Mouse (Mus musculus) midbrain, embryonic 10.5 days (tissue): Measurements from ENCODE around the gene Fkbp15. TPM values are rescaled to one million over a fixed set of nuclear protein-coding genes. Genes with fewer than 3 reads are reported as not detected.

Source experiments
- DNase-seq: peaks from one replicate; pipeline ENCODE4 v3.0.0-alpha.2; 2017; ENCODE audit warnings: low spot score
- H3K27ac ChIP-seq: fragments of 300-500 bp; sonication (generic); replicated peaks from 2 replicates; pipeline ENCODE4 v1.5.1; 2016; ENCODE audit warnings: mild to moderate bottlenecking
- H3K27me3 ChIP-seq: fragments of 300-500 bp; sonication (generic); 2 replicates; pipeline ENCODE4 v1.6.1; 2016; ENCODE audit warnings: low read depth, mild to moderate bottlenecking; ENCODE audit not compliant: poor library complexity, severe bottlenecking
- H3K36me3 ChIP-seq: fragments of 300-500 bp; sonication (generic); 2 replicates; pipeline ENCODE4 v1.6.1; 2016; ENCODE audit warnings: mild to moderate bottlenecking, moderate library complexity
- H3K4me1 ChIP-seq: fragments of 300-500 bp; sonication (generic); 2 replicates; pipeline ENCODE4 v1.6.1; 2016
- H3K4me3 ChIP-seq: fragments of 300-500 bp; sonication (generic); 2 replicates; pipeline ENCODE4 v1.5.1; 2016; ENCODE audit warnings: mild to moderate bottlenecking, moderate library complexity
- H3K9me3 ChIP-seq: fragments of 300-500 bp; sonication (generic); replicated peaks from 2 replicates; pipeline ENCODE4 v1.6.1; 2016; ENCODE audit warnings: mild to moderate bottlenecking
- WGBS: fragments of 180-500 bp; shearing (Covaris S2); methylation state at CpG from one replicate; pipeline ENCODE4 v1.1.7; 2016; 5-methylcytosine and 5-hydroxymethylcytosine counted together
- polyA plus RNA-seq: library from polyadenylated mRNA; unstranded; fragments of >200 nt; fragmentation: Nextera tagmentation; extraction: Ambion mirVana; gene quantifications from 2 replicates; pipeline ENCODE4 v1.2.1, GENCODE M21; 2016

Gene Fkbp15
- polyA plus RNA-seq, 1 experiment from 2014 or later, result 17.6 TPM

DNA sequence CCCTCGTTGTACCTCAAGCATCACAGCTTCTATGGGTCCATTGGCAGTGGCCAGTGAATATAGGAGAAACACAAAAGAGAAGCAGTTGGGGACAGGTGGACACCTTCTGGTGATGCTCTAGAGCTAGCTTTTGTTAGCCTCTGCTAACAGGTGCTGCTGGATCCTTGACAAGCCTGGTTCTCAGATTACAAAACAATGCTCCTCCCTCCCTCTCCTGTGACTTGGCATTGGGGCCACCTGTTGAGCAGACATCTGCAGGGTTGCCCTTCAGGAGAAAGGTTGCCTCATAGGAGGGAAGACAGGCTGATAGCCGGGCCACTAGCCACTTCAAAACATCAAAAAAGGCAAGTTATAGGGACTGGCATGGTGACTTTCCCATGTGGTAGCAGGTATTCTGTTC is 98.1 kb downstream of the Fkbp15 start, which contains the start of gene Slc31a2:
TSS of gene Slc31a2 (plus strand) at position 287 of the 400 bp plus-strand sequence.
- Histone ChIP-seq H3K9me3 (no peaks in the 10 kb centered on the region), H3K27me3 (no peaks in the 10 kb centered on the region), H3K36me3 (no peaks in the 10 kb centered on the region), H3K27ac (0 out of 2 replicates have a peak within 1 kb of the TSS, but pooled peaks have one; percentile 46), H3K4me1 (0 out of 2 replicates have a peak, but pooled peaks cover 2% of the 10 kb centered on the region), H3K4me3 (no peak within 1 kb of the TSS)
- 51% methylated on average over 2 of the region's 2 CpGs for WGBS
- peak; percentile 9 for DNase-seq

DNA sequence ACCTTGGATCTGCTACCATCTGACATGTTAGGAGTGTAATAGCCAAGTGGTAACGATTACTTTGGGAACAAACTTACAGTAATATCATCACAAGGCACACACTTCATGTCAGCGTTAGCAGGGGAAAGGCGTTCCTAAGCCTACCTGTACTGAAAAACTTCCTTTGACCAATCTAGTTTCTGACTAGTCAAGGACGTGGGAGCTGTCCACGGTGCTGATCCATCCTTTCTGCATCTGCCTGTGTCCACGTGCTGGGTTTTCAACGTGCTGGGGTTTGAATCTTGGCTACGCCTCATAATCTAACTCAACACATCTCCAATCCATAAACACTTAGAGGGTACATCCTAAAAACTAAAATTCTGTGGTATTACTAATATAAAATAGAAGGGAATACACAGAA is 103.4 kb downstream of the Fkbp15 start:
- H3K9me3 ChIP-seq, result no peaks in the 10 kb centered on the region
- 31% methylated on average over 8 of the region's 8 CpGs for WGBS
- no peak overlapping the region for H3K4me3 ChIP-seq
- peak; percentile 28 for DNase-seq
- no peaks in the 10 kb centered on the region for H3K4me1 ChIP-seq
- no peaks in the 10 kb centered on the region for H3K27me3 ChIP-seq
- no peaks in the 10 kb centered on the region for H3K36me3 ChIP-seq
- H3K27ac ChIP-seq, result no peak overlapping the region

DNA sequence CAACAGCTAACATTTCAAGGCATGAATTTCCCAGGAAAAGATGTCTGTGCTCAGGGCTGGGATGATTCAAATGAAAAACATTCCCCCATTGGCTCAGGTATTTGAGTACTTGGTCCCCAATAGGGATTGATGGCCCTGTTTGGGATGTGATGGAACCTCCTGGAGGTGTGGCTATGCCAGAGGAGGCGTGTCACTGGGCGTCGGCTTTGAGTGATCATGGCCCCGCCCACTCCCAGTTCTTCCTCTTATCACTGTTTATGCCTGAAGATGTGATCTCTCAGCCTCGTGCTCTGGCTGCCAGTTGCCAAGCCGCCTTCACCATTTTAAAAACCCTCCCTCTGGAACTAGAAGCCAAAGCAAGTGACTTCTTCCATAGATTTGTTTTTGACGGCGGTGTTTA is 105.8 kb downstream of the Fkbp15 start:
- DNase-seq, result peak; percentile 8
- Histone ChIP-seq H3K9me3 (no peaks in the 10 kb centered on the region), H3K27ac (no peak overlapping the region), H3K4me3 (no peak overlapping the region), H3K36me3 (no peaks in the 10 kb centered on the region), H3K27me3 (no peaks in the 10 kb centered on the region), H3K4me1 (peaks cover 10% of the 10 kb centered on the region)
- WGBS, result 75% methylated on average over 8 of the region's 8 CpGs

DNA sequence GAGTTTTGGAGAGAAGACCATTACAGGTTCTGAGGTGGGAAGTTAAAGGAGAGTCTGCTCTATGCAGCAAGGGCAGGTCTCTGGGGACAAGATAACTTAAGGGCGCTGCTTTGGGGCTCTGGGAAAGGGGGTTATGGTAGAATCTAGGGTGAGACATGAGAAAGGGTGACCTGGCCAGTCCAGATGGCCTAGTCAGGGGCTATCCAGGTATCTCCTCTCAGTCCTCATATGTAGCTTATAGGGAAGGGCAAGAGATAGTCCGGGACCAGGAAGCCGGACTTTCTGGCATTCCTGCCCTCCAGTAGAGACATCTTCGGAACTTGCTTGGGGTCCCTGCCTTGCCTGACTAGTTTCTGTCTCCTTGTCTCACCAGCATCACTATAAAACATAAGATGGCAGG is 108.6 kb downstream of the Fkbp15 start:
- 92% methylated on average over 4 of the region's 4 CpGs for WGBS
- Histone ChIP-seq H3K27me3 (no peaks in the 10 kb centered on the region), H3K9me3 (no peaks in the 10 kb centered on the region), H3K27ac (no peak overlapping the region), H3K4me1 (peaks cover 10% of the 10 kb centered on the region), H3K4me3 (no peak overlapping the region), H3K36me3 (no peaks in the 10 kb centered on the region)
- no peak for DNase-seq

DNA sequence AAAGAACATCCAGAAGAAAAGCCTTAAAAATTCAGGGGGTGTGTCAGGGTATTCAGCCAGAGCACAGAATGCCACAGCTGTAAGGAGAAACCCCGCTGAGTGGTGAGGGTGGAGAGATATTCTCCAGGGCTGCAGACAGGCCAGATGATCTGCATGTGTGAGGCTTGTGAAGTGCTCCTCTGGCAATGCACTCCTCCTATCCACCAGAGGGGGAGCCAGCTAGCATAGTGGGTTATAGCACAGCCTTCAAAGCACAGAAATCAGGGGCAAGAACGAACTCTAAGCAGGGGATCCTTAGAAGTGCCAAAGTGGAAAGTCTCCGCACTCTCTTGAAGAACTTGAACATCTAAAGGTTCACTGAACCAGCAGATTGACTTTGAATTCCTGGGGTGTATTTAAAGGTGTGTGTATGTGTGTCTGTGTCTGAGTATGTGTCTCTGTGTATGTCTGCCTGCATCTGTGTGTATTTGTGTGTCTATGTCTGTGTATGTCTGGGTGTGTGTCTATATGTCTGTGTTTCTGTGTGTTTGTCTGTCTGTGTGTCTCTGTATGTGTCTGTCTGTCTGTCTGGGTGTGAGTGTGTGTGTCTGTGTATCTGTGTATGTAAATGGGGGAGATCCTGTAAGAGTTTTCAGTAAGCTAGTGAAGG is 109.3 kb downstream of the Fkbp15 start:
- H3K4me3 ChIP-seq, result no peak overlapping the region
- no peaks in the 10 kb centered on the region for H3K27me3 ChIP-seq
- H3K4me1 ChIP-seq, result peaks cover 10% of the 10 kb centered on the region
- WGBS, result 54% methylated on average over 3 of the region's 3 CpGs
- no peaks in the 10 kb centered on the region for H3K9me3 ChIP-seq
- H3K27ac ChIP-seq, result no peak overlapping the region
- peak; percentile 46 for DNase-seq
- no peaks in the 10 kb centered on the region for H3K36me3 ChIP-seq

Other genes with a start within 250 kb of the Fkbp15 start
- not detected in 2 replicates for gene Mup21, start 209.7 kb downstream of the Fkbp15 start, polyA plus RNA-seq
- gene Zfp37, start 129.5 kb downstream of the Fkbp15 start, polyA plus RNA-seq, result 20.3 and 28.2 TPM in 2 replicates
- gene Slc31a2, start 98.0 kb downstream of the Fkbp15 start, polyA plus RNA-seq, result 12.1 and 12.4 TPM in 2 replicates
- gene Slc31a1, start 179 bp upstream of the Fkbp15 start, polyA plus RNA-seq, result 54.9 and 57.7 TPM in 2 replicates
- gene Cdc26, start 48.1 kb upstream of the Fkbp15 start, polyA plus RNA-seq, result 175 and 185 TPM in 2 replicates
- gene Prpf4, start 48.2 kb upstream of the Fkbp15 start, polyA plus RNA-seq, result 34.3 and 35.2 TPM in 2 replicates
- gene Rnf183, start 74.7 kb upstream of the Fkbp15 start, polyA plus RNA-seq, result not detected in 2 replicates
- 10.1 and 12.6 TPM in 2 replicates for gene Wdr31, start 110.3 kb upstream of the Fkbp15 start, polyA plus RNA-seq
- 0.47 and 0.57 TPM in 2 replicates for gene Bspry, start 119.5 kb upstream of the Fkbp15 start, polyA plus RNA-seq
- gene Hdhd3, start 142.9 kb upstream of the Fkbp15 start, polyA plus RNA-seq, result 10.9 and 13.3 TPM in 2 replicates
- gene Alad, start 159.4 kb upstream of the Fkbp15 start, polyA plus RNA-seq, result 120 and 123 TPM in 2 replicates
- 140 and 142 TPM in 2 replicates for gene Pole3, start 164.5 kb upstream of the Fkbp15 start, polyA plus RNA-seq
- 1.5 and 1.7 TPM in 2 replicates for gene 4933430I17Rik, start 164.8 kb upstream of the Fkbp15 start, polyA plus RNA-seq
- gene Rgs3, start 199.3 kb upstream of the Fkbp15 start, polyA plus RNA-seq, result 29.4 and 41.1 TPM in 2 replicates